Mouse (Mus musculus) stomach, embryonic 16.5 days (tissue): ENCODE measurements around the gene Hivep3. TPM values are rescaled to one million over a fixed set of nuclear protein-coding genes. Genes with fewer than 3 reads are reported as not detected.
A peak's percentile ranks its signal among the peaks of the same experiment; 100 is the strongest.

ENCODE experiments used
- ATAC-seq: fragments of 200-750 bp; cut with Nextera tagmentation; 2 replicates; pipeline ENCODE4 v1.8.0; 2017; ENCODE audit warnings: moderate number of reproducible peaks, moderate TSS enrichment; ENCODE audit not compliant: insufficient read depth, low FRiP score
- H3K27ac ChIP-seq: fragments of 300-500 bp; sonication (generic); 2 replicates; pipeline ENCODE4 v1.5.1; 2014; ENCODE audit warnings: low read length
- H3K27me3 ChIP-seq: fragments of 300-500 bp; sonication (generic); 2 replicates; pipeline ENCODE4 v1.6.1; 2014; ENCODE audit warnings: low read length, control low read depth, mixed read lengths; ENCODE audit not compliant: control insufficient read depth, insufficient read depth
- H3K36me3 ChIP-seq: fragments of 300-500 bp; sonication (generic); 2 replicates; pipeline ENCODE4 v1.6.1; 2014; ENCODE audit warnings: low read length; ENCODE audit not compliant: control insufficient read depth, insufficient read depth
- H3K4me1 ChIP-seq: fragments of 300-500 bp; sonication (generic); 2 replicates; pipeline ENCODE4 v1.6.1; 2014; ENCODE audit warnings: low read length, control low read depth, mixed read lengths; ENCODE audit not compliant: control insufficient read depth, insufficient read depth
- H3K4me2 ChIP-seq: fragments of 300-500 bp; sonication (generic); 2 replicates; pipeline ENCODE4 v1.6.1; 2014; ENCODE audit warnings: low read depth, low read length, mixed read lengths
- H3K4me3 ChIP-seq: fragments of 300-500 bp; sonication (generic); replicated peaks from 2 replicates; pipeline ENCODE4 v1.5.1; 2014; ENCODE audit warnings: mild to moderate bottlenecking, low read length
- H3K9ac ChIP-seq: fragments of 300-500 bp; sonication (generic); 2 replicates; pipeline ENCODE4 v1.6.1; 2014; ENCODE audit warnings: low read length
- H3K9me3 ChIP-seq: fragments of 300-500 bp; sonication (generic); replicated peaks from 2 replicates; pipeline ENCODE4 v1.6.1; 2016; ENCODE audit warnings: low read length, control low read depth; ENCODE audit not compliant: control insufficient read depth
- WGBS: fragments of 180-500 bp; shearing (Covaris S2); extraction: QIAGEN DNeasy Blood & Tissue Kit; methylation state at CpG from one replicate; pipeline ENCODE4 v1.1.7; 2014; 5-methylcytosine and 5-hydroxymethylcytosine counted together
- polyA plus RNA-seq: library from polyadenylated mRNA; unstranded; fragments of >200 nt; fragmentation: Nextera tagmentation; extraction: Ambion mirVana; gene quantifications from 2 replicates; pipeline ENCODE4 v1.2.1, GENCODE M21; 2015

Gene Hivep3
- polyA plus RNA-seq, 1 experiment from 2014 or later: 8.8 TPM

- ATAC-seq: no peak
- Histone ChIP-seq H3K9ac (no peak overlapping the region), H3K4me2 (no peak overlapping the region), H3K27ac (no peak overlapping the region), H3K4me3 (no peak overlapping the region), H3K9me3 (no peaks in the 10 kb centered on the region), H3K36me3 (no peaks in the 10 kb centered on the region), H3K27me3 (no peaks in the 10 kb centered on the region), H3K4me1 (0 out of 2 replicates have a peak, but pooled peaks cover 4% of the 10 kb centered on the region)
- 86% methylated on average over 20 of the region's 20 CpGs for WGBS
Measured at GRCm38 (mm10) chr4:120063353-120064124, 330.0 kb downstream of the Hivep3 start.

DNA sequence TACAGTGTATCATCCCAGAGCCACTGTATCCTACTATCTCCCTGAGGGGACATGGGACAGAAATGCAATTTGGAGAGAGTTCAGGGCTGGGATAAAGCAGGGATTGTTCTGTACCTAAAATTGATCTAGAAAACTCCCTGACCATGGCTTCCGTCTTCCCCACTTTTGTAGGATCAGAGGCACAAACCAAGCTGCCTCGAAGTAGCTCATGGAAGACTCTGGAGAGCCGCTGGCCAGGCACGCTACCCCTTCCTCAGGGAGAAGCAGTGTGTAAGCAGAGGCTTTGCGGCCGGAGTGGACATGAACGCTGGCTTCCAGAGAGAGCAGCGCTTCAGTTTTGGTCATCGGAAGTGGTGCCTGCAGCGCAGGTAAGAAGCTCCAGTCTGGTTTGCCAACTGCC, 331.1 kb downstream of the Hivep3 start, which contains the start of gene AL607142.1:
Gene AL607142.1 (plus strand): TSS at position 301 of the 400 bp plus-strand sequence.
- ATAC-seq: no peak
- H3K9me3 ChIP-seq: no peaks in the 10 kb centered on the region
- H3K4me2 ChIP-seq: no peak within 1 kb of the TSS
- 87% methylated on average over 10 of the region's 10 CpGs for WGBS
- H3K4me1 ChIP-seq: 0 out of 2 replicates have a peak, but pooled peaks cover 4% of the 10 kb centered on the region
- no peaks in the 10 kb centered on the region for H3K27me3 ChIP-seq
- no peak within 1 kb of the TSS for H3K9ac ChIP-seq
- no peaks in the 10 kb centered on the region for H3K36me3 ChIP-seq
- no peak within 1 kb of the TSS for H3K4me3 ChIP-seq
- no peak within 1 kb of the TSS for H3K27ac ChIP-seq

GRCm38 (mm10) chr4:120066841-120067591, 333.4 kb downstream of the Hivep3 start:
- 62% methylated on average over 9 of the region's 9 CpGs for WGBS
- ATAC-seq: no peak
- Histone ChIP-seq H3K9me3 (no peaks in the 10 kb centered on the region), H3K9ac (0 out of 2 replicates have a peak overlapping the region, but pooled peaks have one; percentile 5), H3K27me3 (no peaks in the 10 kb centered on the region; the same call in 1 of the 2 replicates), H3K36me3 (no peaks in the 10 kb centered on the region), H3K4me1 (0 out of 2 replicates have a peak, but pooled peaks cover 4% of the 10 kb centered on the region), H3K4me3 (no peak overlapping the region), H3K27ac (no peak overlapping the region), H3K4me2 (no peak overlapping the region)

DNA sequence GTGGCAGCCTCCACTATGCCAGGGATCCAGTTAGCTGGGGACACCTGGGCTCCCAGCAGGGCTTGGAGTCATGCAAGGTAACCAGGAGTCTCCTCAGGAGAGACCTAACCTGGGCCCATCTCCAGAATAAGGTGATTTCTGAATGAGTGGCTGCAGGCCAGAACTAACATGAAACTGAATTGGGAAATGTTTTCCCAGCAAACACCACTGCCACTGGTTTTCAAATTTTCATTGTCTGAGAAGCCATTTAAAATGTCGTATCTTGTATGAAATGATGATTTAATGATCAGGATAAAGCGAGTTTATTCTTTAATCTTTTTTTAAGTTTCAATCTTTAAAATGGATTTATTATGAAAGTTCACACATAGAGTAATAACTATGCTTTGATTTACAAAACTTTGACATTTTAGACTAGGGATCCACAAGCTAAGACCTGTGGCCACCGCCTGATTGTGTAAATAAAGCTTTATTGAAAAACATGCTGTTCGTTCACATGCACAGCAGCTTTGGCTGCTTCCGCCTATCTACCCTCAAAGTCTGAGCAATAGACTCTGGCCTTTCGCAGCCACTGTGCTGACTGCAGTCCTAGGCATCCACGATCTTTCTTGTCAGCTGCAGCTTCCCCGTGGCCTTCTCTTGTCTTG, 334.1 kb downstream of the Hivep3 start:
- no peak overlapping the region for H3K4me2 ChIP-seq
- no peaks in the 10 kb centered on the region for H3K9me3 ChIP-seq
- no peaks in the 10 kb centered on the region for H3K36me3 ChIP-seq
- H3K27me3 ChIP-seq: no peaks in the 10 kb centered on the region; the same call in 1 of the 2 replicates
- H3K4me3 ChIP-seq: no peak overlapping the region
- no peak overlapping the region for H3K9ac ChIP-seq
- no peak for ATAC-seq
- 75% methylated on average over 8 of the region's 8 CpGs for WGBS
- no peak overlapping the region for H3K27ac ChIP-seq
- H3K4me1 ChIP-seq: 0 out of 2 replicates have a peak, but pooled peaks cover 8% of the 10 kb centered on the region

- H3K9me3 ChIP-seq: no peaks in the 10 kb centered on the region
- WGBS: 64% methylated on average over 3 of the region's 3 CpGs
Measured at GRCm38 (mm10) chr4:120068883-120069581, 335.4 kb downstream of the Hivep3 start.

DNA sequence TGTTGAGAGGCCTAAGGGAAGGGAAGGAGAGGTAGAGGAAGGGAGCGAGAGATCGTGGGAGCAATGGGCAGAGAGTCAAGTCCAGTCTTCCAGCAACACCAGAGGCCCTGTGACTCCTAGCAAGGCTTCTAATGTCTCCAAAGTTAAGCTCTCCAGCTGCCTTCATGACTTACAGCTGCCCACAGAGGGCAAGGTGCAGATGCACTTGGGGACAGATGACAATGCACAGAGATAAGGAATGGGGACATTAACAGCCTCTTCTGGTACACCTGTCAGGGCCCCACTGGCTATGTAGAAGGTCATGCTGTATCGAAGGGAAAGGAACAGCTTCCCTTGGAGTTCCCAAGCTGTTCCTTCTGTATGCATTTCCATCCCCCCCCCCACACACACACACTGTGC, 336.0 kb downstream of the Hivep3 start:
- Histone ChIP-seq H3K4me2 (no peak overlapping the region), H3K9me3 (no peaks in the 10 kb centered on the region), H3K4me1 (peaks cover 16% of the 10 kb centered on the region; the same call in 1 of the 2 replicates), H3K27me3 (no peaks in the 10 kb centered on the region; the same call in 1 of the 2 replicates), H3K4me3 (no peak overlapping the region), H3K36me3 (no peaks in the 10 kb centered on the region), H3K27ac (no peak overlapping the region), H3K9ac (no peak overlapping the region)
- ATAC-seq: no peak
- 86% methylated on average over 3 of the region's 3 CpGs for WGBS

More at GRCm38 (mm10) chr4:120068883-120069581, 335.4 kb downstream of the Hivep3 start:
- H3K27ac ChIP-seq: no peak overlapping the region
- no peaks in the 10 kb centered on the region; the same call in 1 of the 2 replicates for H3K27me3 ChIP-seq
- no peak overlapping the region for H3K4me3 ChIP-seq
- no peak overlapping the region for H3K9ac ChIP-seq
- no peak overlapping the region for H3K4me2 ChIP-seq
- H3K4me1 ChIP-seq: peaks cover 14% of the 10 kb centered on the region; the same call in 1 of the 2 replicates
- no peak for ATAC-seq
- H3K36me3 ChIP-seq: no peaks in the 10 kb centered on the region

GRCm38 (mm10) chr4:120071411-120071810, 337.8 kb downstream of the Hivep3 start:
- no peak overlapping the region for H3K9ac ChIP-seq
- H3K36me3 ChIP-seq: no peaks in the 10 kb centered on the region
- peak overlapping the region; percentile 7; the same call in 1 of the 2 replicates for H3K4me2 ChIP-seq
- H3K4me3 ChIP-seq: no peak overlapping the region
- H3K27ac ChIP-seq: no peak overlapping the region; the same call in 1 of the 2 replicates
- no peaks in the 10 kb centered on the region for H3K9me3 ChIP-seq
- ATAC-seq: 0 out of 2 replicates have a peak, but pooled peaks have one; percentile 2
- no peaks in the 10 kb centered on the region; the same call in 1 of the 2 replicates for H3K27me3 ChIP-seq
- H3K4me1 ChIP-seq: peaks cover 16% of the 10 kb centered on the region; the same call in 1 of the 2 replicates
- 59% methylated on average over 3 of the region's 3 CpGs for WGBS

- peak; percentile 73; the same call in 1 of the 2 replicates for ATAC-seq
- 41% methylated on average over 15 of the region's 15 CpGs for WGBS
- Histone ChIP-seq H3K27ac (peak overlapping the region; percentile 61), H3K36me3 (no peaks in the 10 kb centered on the region), H3K9ac (no peak overlapping the region), H3K4me3 (no peak overlapping the region), H3K9me3 (no peaks in the 10 kb centered on the region), H3K4me2 (peak overlapping the region; percentile 7), H3K4me1 (peaks cover 15% of the 10 kb centered on the region; the same call in 1 of the 2 replicates), H3K27me3 (no peaks in the 10 kb centered on the region; the same call in 1 of the 2 replicates)
Measured at GRCm38 (mm10) chr4:120071842-120072507, 338.4 kb downstream of the Hivep3 start.
